Mouse (Mus musculus) thymus, adult 2 months (tissue): ENCODE results near the gene Oaz1. TPM values are rescaled to one million over a fixed set of nuclear protein-coding genes. Genes with fewer than 3 reads are reported as not detected.

Experiments used
- DNase-seq: peaks from one replicate; pipeline ENCODE4 v3.0.0; 2021
- H3K27ac ChIP-seq: fragments of 200-500 bp; 2 replicates; pipeline ENCODE4 v1.5.1; 2012; ENCODE audit warnings: low read length, control low read depth; ENCODE audit not compliant: control insufficient read depth, insufficient read depth
- H3K27me3 ChIP-seq: fragments of 200-500 bp; 2 replicates; pipeline ENCODE4 v1.6.1; 2012; ENCODE audit warnings: mild to moderate bottlenecking, low read length, moderate library complexity, mixed read lengths; ENCODE audit not compliant: control insufficient read depth, insufficient read depth
- H3K36me3 ChIP-seq: fragments of 200-500 bp; 2 replicates; pipeline ENCODE4 v1.6.1; 2012; ENCODE audit warnings: mild to moderate bottlenecking, low read length, moderate library complexity; ENCODE audit not compliant: control insufficient read depth, insufficient read depth
- H3K4me1 ChIP-seq: fragments of 200-500 bp; replicated peaks from 2 replicates; pipeline ENCODE4 v1.6.1; 2012; ENCODE audit warnings: low read length; ENCODE audit not compliant: control insufficient read depth, insufficient read depth
- H3K4me3 ChIP-seq: fragments of 200-500 bp; 2 replicates; pipeline ENCODE4 v1.5.1; 2012; ENCODE audit warnings: mild to moderate bottlenecking, low read length, control low read depth, moderate library complexity; ENCODE audit not compliant: control insufficient read depth, insufficient read depth
- CTCF ChIP-seq: fragments of 200-500 bp; IDR thresholded peaks from 2 replicates; pipeline ENCODE4 v1.5.1; 2012; ENCODE audit warnings: mild to moderate bottlenecking, control low read depth, low read length, moderate library complexity, borderline replicate concordance; ENCODE audit not compliant: control insufficient read depth, poor library complexity, insufficient read depth; ENCODE audit errors: extremely low read depth
- POLR2A ChIP-seq: fragments of 200-500 bp; IDR thresholded peaks from 2 replicates; pipeline ENCODE4 v1.6.1; 2012; ENCODE audit warnings: mild to moderate bottlenecking, low read length, control low read depth, moderate library complexity; ENCODE audit not compliant: control insufficient read depth, poor library complexity, insufficient read depth; ENCODE audit errors: extremely low read depth
- WGBS: fragments of 180-500 bp; shearing (Covaris S2); methylation state at CpG from one replicate; pipeline ENCODE4 v1.1.7; 2018; 5-methylcytosine and 5-hydroxymethylcytosine counted together
- polyA plus RNA-seq: library from polyadenylated mRNA; depleted of rRNA; stranded (reverse); fragments of >200 nt; gene quantifications from 2 replicates; pipeline ENCODE4 v1.2.3, GENCODE M21; 2012

Gene Oaz1
- polyA plus RNA-seq, 1 experiment, result 1,988 TPM

DNA sequence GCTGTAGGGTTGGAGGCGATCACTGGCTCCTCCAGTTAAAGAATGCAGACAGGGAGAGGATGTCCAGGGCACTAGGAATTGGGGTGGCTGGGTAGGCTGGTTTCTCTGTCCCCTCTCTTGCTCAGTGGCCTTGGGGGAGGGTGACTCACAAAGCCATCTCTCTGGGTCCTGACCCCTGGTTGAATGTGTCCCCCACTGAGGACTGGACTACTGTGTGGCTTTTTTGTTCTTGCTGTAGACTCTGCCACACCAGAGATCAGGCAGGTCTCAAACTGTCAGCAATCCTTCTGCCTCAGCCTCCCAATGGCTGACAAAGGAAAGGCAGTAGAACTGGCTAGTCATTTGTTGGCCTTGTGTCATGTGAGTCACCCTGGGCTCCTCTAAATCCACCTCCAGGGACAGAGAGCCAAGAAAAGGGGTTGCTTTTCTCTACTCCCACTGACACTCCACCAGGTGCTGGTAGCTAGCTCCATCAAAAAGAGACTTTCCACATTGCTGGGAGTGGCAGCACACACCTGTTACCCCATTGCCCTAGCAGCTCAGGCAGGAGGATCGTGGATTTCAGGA lies 12.0 kb downstream of the Oaz1 start:
- Histone ChIP-seq H3K27ac (no peak overlapping the region), H3K27me3 (no peaks in the 10 kb centered on the region; the same call in 1 of the 2 replicates), H3K4me1 (no peaks in the 10 kb centered on the region), H3K36me3 (no peaks in the 10 kb centered on the region), H3K4me3 (no peak overlapping the region)
- no peak for DNase-seq
- WGBS, result 68% methylated on average over 2 of the region's 2 CpGs
- TF ChIP-seq CTCF (no peak), POLR2A (no peak)

DNA sequence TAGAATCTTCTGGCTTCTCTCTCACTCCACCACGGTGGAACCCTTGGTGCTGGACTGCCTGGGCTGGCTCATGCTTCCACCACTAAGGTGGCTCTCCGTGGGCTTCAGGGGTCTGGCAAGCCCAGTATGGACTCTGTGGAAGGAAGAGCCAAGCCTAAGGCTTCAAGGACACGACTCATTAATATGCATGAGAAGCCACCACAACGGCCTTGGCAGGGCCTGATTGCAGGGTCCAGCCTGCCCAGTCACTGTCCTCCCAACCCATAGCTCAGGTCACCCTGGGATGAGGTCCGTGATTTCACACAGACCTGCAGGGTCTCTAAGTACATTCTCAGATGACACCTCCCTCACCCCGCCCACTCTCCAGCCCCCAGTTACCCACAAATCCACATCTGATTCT lies 13.4 kb downstream of the Oaz1 start:
- peaks cover 2% of the 10 kb centered on the region; the same call in 1 of the 2 replicates for H3K27me3 ChIP-seq
- no peak overlapping the region for H3K27ac ChIP-seq
- TF ChIP-seq POLR2A, result no peak
- no peak for TF ChIP-seq CTCF
- no peaks in the 10 kb centered on the region for H3K36me3 ChIP-seq
- no peak overlapping the region for H3K4me3 ChIP-seq
- H3K4me1 ChIP-seq, result peaks cover 5% of the 10 kb centered on the region; the same call in 1 of the 2 replicates
- no peak for DNase-seq
- 82% methylated on average over 6 of the region's 6 CpGs for WGBS

DNA sequence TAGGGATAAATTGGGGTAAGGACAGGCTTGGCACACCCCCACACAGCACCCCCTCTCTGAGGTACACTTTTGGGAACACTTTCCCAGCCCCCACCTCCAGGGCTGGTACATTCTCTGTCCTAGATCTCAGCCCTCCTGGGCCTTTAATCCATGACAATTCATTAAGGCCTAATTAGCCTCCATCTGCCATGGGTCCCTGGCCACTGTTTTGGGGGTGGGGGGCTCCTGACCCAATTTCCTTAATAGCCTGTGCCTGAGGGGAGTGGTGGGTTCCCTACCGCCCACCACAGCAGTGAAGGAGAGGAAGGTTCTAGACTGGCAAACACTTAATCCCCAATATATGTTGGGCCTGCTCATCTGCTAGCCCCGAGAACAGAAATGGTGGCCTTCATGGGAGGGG lies 15.2 kb downstream of the Oaz1 start:
- H3K4me1 ChIP-seq, result peaks cover 5% of the 10 kb centered on the region; the same call in 1 of the 2 replicates
- H3K36me3 ChIP-seq, result no peaks in the 10 kb centered on the region
- no peak for TF ChIP-seq CTCF
- TF ChIP-seq POLR2A, result no peak
- 97% methylated on average over 2 of the region's 2 CpGs for WGBS
- H3K4me3 ChIP-seq, result no peak overlapping the region
- peaks cover 2% of the 10 kb centered on the region; the same call in 1 of the 2 replicates for H3K27me3 ChIP-seq
- no peak for DNase-seq
- no peak overlapping the region for H3K27ac ChIP-seq

DNA sequence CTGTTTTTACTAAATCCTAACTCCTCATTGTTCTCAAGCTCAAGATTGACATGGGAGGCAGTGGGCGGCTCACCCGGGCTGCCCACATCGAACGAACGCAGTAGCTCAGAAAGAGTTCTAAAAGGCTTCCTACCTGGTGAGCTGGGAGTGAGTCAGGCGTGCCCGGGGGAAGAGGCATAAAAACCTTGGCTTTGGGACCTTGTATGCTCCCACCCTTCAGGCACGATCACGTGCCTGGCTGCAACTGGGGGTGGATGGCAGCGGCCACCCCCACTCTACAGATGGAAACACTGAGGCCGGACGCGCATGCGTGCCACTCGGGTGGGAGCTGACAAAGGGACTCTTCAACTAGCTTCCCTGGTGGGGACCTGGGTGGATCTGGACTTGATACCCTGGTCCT lies 15.9 kb downstream of the Oaz1 start:
- Histone ChIP-seq H3K27me3 (peaks cover 2% of the 10 kb centered on the region; the same call in 1 of the 2 replicates), H3K27ac (no peak overlapping the region), H3K36me3 (no peaks in the 10 kb centered on the region), H3K4me3 (no peak overlapping the region), H3K4me1 (peaks cover 5% of the 10 kb centered on the region; the same call in 1 of the 2 replicates)
- 90% methylated on average over 15 of the region's 15 CpGs for WGBS
- DNase-seq, result no peak
- TF ChIP-seq POLR2A (no peak), CTCF (no peak)

DNA sequence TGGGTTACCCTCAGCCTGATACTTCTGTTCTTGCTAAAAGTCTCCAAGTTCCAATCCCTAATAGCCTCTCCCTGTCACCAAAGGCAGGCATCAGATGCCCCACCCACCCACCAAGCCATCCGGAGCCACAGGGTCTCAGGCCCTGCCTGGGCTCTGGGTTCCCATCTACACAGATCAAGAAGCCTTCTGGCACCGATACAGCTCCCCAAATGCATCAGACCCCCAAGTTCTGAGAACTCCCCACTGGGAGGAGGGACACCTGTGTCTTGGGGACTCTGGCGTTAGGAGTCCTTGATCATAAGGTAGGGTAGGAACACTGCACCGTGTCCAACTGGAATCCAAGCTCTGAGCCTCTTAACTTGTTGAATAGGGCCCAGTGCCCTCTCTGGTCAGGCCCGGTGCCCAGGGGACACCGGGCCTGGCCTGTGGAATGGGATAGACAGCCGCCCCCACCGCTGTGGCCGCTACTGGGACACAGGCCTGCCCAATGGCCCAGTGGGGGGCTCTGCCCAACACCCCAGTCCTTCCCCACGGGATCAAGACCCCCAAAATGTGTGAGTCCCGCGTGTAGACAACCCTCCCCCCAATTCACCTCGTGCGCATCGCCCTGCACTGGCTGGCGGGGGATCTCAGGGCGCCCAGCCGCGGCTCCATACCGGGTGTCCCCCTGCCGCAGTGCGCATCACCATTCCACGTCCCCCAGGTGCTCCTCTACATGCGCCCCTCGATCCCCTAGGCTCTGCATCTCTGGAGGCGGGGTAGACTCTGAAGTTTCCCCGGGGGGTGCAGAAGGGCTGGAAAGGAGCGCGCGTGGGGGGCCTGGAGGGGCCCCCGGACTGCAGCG lies 16.9 kb downstream of the Oaz1 start:
- peaks cover 2% of the 10 kb centered on the region; the same call in 1 of the 2 replicates for H3K27me3 ChIP-seq
- DNase-seq, result no peak
- no peak overlapping the region for H3K4me3 ChIP-seq
- peaks cover 9% of the 10 kb centered on the region; the same call in 1 of the 2 replicates for H3K4me1 ChIP-seq
- WGBS, result 20% methylated on average over 32 of the region's 32 CpGs
- no peaks in the 10 kb centered on the region for H3K36me3 ChIP-seq
- TF ChIP-seq CTCF (no peak), POLR2A (no peak)
- no peak overlapping the region for H3K27ac ChIP-seq

DNA sequence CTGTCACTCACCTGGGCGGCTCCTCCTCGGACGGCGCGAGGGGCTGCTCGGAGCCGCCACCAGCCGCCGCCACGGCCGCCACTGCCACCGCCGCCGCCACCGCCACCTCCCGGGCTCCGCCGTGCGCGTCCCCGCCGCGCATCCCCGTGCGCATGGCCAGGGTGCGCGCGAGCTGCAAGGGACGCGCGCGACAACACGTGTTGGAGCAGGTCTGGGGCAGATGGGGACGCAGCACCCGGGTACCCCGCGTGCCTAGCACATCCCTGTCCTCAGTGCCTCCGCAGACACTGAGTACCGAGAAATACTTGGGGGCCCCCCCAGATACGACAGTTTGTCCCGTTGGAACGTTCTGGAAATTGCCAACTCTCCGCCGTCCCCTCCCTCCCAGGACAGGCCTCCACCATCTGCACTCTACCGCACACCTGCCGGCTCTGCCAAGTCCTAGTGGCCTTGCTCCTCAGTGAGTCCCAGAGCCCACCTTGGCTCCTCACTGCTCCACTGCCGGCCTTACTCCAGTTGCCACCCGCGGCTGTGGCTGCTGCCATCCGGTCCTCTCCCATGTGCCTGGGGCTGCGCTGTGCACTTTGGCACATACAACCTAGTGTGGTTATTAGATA lies 17.6 kb downstream of the Oaz1 start, which contains the start of gene Lingo3:
Gene Lingo3, minus strand, starts transcription at position 109 of the 617 bp plus-strand sequence.
- WGBS, result 7% methylated on average over 51 of the region's 51 CpGs
- H3K27ac ChIP-seq, result no peak within 1 kb of the TSS
- no peak within 1 kb of the TSS; the same call in 1 of the 2 replicates for H3K4me3 ChIP-seq
- H3K36me3 ChIP-seq, result no peaks in the 10 kb centered on the region
- no peak for DNase-seq
- peaks cover 2% of the 10 kb centered on the region; the same call in 1 of the 2 replicates for H3K27me3 ChIP-seq
- peaks cover 15% of the 10 kb centered on the region; the same call in 1 of the 2 replicates for H3K4me1 ChIP-seq
- no peak for TF ChIP-seq CTCF
